Mouse (Mus musculus): ENCODE measurements around the gene Sash1. TPM values are rescaled to one million over a fixed set of nuclear protein-coding genes. Genes with fewer than 3 reads are reported as not detected.

Gene Sash1
- 5.7 TPM in 2 replicates for polyA plus RNA-seq (2015; fragmentation: Nextera tagmentation; extraction: Ambion mirVana)

DNA sequence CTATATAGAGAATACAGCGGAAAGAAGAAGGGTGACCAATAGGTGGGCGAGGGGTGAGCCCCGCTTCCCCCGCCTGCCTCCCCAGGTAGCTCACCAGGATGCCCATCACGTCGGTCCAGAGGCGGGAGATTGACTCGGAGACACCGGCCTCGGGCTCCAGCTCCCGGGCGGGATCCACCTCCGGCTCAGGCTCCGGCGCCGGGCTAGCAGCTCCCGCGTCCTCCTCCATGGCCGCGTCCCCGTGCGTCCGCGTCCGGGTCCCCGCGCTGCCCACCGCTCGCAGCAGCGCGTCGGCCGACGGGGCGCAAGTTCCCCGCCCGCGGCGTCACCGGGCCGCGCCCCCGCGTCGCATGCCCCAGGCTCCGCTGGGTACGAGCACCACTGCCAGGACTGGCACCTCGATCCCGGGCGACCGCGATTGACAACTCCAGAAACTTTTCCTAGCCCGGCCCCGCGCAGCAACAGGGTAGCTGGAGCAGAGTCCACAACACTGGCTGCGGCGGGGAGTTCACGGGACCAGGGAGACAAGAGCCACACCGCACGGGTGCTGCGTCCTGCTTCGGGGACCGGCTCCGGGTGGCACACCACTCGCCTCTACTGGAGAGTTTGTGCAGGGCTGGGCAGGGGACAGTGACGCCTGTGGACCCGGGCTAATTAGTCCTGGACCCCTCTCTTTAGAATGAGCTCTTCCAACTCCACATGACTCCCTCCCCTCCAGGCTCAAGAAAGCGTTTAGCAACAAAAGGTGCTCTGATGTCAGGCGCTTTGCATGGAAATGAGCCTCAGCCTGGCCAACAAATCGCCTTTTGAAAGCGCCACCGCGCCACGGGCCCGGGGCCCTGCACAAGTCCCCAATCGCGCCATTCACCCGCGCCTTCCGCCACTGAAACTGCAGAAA is at the start of gene Sash1:
TSS of gene Sash1 (minus strand) at position 441 of the 898 bp plus-strand sequence.
- Histone ChIP-seq H3K27ac (peak within 1 kb of the TSS; percentile 98), H3K36me3 (no peaks in the 10 kb centered on the region), H3K4me2 (replicated peaks) (peak within 1 kb of the TSS; percentile 88), H3K9me3 (no peaks in the 10 kb centered on the region), H3K9ac (peak within 1 kb of the TSS; percentile 81), H3K27me3 (replicated peaks) (no peaks in the 10 kb centered on the region), H3K4me1 (replicated peaks) (peaks cover 3% of the 10 kb centered on the region; the same call in 1 of the 2 replicates), H3K4me3 (replicated peaks) (peak within 1 kb of the TSS; percentile 84)
- peak; percentile 92 for ATAC-seq
- WGBS: under 1% methylated on average over 79 of the region's 80 CpGs

- no peak overlapping the region for H3K27ac ChIP-seq
Measured at GRCm38 (mm10) chr10:8935601-8936000, 49.7 kb upstream of the Sash1 start.

GRCm38 (mm10) chr10:8933451-8934372 is 47.8 kb upstream of the Sash1 start:
- Histone ChIP-seq H3K27ac (0 out of 2 replicates have a peak overlapping the region, but pooled peaks have one; percentile 32), H3K4me3 (replicated peaks) (no peak overlapping the region)

More at GRCm38 (mm10) chr10:8935601-8936000, 49.7 kb upstream of the Sash1 start:
- Histone ChIP-seq H3K4me3 (replicated peaks) (no peak overlapping the region), H3K36me3 (no peaks in the 10 kb centered on the region), H3K4me2 (replicated peaks) (no peak overlapping the region), H3K9me3 (no peaks in the 10 kb centered on the region), H3K4me1 (replicated peaks) (peaks cover 20% of the 10 kb centered on the region), H3K27me3 (replicated peaks) (no peaks in the 10 kb centered on the region), H3K9ac (no peak overlapping the region)
- peak; percentile 10; the same call in 1 of the 2 replicates for ATAC-seq
- WGBS: 32% methylated on average over 4 of the region's 4 CpGs

DNA sequence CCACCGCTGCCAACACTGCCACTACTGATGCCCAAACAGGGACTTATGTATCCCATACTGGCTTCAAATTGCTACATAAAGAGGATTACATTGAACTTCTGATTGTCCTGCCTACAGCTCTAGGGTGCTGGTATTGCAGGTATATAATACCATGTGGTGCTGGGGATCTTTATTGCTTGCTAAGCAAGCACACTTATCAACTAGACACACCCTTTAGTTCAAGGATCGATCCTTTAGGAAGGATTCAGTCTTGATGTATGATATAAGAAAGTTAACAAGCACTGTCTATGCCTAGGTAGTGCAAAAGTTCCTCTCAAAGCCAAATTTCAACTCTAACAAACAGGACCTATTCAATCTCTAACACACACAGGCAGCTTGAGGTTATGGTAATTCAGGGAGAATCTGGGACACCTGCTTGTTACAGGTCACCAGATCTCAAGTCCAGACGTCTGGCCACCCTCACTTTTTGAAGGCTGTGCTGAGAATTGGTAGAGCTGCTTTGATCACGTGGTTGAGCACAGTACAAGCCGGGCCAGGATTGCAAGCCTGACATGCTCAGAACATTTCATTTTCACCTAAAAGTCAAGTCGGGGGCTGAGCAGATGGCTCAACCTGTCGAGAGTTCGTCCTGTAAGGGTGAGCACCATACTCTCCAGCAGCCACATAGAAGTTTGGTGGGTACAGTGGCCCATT is 45.8 kb upstream of the Sash1 start:
- Histone ChIP-seq H3K9ac (no peak overlapping the region), H3K27me3 (replicated peaks) (no peaks in the 10 kb centered on the region), H3K4me2 (replicated peaks) (no peak overlapping the region; the same call in 1 of the 2 replicates), H3K36me3 (no peaks in the 10 kb centered on the region), H3K9me3 (no peaks in the 10 kb centered on the region), H3K27ac (peak overlapping the region; percentile 62), H3K4me3 (replicated peaks) (no peak overlapping the region), H3K4me1 (replicated peaks) (peaks cover 20% of the 10 kb centered on the region)
- ATAC-seq: peak; percentile 84
- WGBS: 65% methylated on average over 8 of the region's 8 CpGs

More at GRCm38 (mm10) chr10:8933451-8934372, 47.8 kb upstream of the Sash1 start:
- Histone ChIP-seq H3K27me3 (replicated peaks) (no peaks in the 10 kb centered on the region), H3K4me1 (replicated peaks) (peaks cover 20% of the 10 kb centered on the region), H3K9ac (no peak overlapping the region), H3K9me3 (no peaks in the 10 kb centered on the region), H3K36me3 (no peaks in the 10 kb centered on the region), H3K4me2 (replicated peaks) (no peak overlapping the region)
- WGBS: 78% methylated on average over 10 of the region's 10 CpGs
- peak; percentile 23 for ATAC-seq

DNA sequence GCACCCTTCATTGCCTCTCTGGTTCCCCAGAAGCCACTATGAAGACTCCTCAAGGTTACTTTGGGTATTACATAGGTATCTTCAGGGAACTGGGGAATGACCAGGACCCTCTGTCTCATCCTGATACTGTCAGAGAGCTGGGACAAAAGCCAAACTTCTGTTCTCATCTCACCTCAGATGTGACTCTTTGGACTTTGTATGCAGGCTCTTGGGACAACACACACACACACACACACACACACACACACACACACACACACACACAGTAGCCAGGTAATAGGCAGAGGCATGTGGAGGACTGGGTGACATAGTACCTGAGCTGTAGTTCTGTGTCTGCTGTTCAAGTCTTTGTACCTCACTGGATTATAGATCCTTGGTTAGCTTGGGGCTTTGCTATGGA is 44.8 kb upstream of the Sash1 start:
- no peak for ATAC-seq
- Histone ChIP-seq H3K27me3 (replicated peaks) (no peaks in the 10 kb centered on the region), H3K4me1 (replicated peaks) (peaks cover 18% of the 10 kb centered on the region), H3K36me3 (no peaks in the 10 kb centered on the region), H3K4me2 (replicated peaks) (no peak overlapping the region), H3K4me3 (replicated peaks) (no peak overlapping the region), H3K27ac (no peak overlapping the region), H3K9me3 (no peaks in the 10 kb centered on the region), H3K9ac (no peak overlapping the region)

GRCm38 (mm10) chr10:8928775-8929647 is 43.1 kb upstream of the Sash1 start:
- whole genome bisulfite sequencing: 62% methylated on average over 10 of the region's 10 CpGs
- no peaks in the 10 kb centered on the region for H3K36me3 ChIP-seq
- ATAC-seq: no peak
- H3K4me1 ChIP-seq (replicated peaks): peaks cover 9% of the 10 kb centered on the region; the same call in 1 of the 2 replicates
- no peak overlapping the region for H3K4me2 ChIP-seq (replicated peaks)
- no peak overlapping the region for H3K4me3 ChIP-seq (replicated peaks)
- H3K27me3 ChIP-seq (replicated peaks): no peaks in the 10 kb centered on the region
- H3K9me3 ChIP-seq: no peaks in the 10 kb centered on the region
- no peak overlapping the region for H3K27ac ChIP-seq
- H3K9ac ChIP-seq: no peak overlapping the region

DNA sequence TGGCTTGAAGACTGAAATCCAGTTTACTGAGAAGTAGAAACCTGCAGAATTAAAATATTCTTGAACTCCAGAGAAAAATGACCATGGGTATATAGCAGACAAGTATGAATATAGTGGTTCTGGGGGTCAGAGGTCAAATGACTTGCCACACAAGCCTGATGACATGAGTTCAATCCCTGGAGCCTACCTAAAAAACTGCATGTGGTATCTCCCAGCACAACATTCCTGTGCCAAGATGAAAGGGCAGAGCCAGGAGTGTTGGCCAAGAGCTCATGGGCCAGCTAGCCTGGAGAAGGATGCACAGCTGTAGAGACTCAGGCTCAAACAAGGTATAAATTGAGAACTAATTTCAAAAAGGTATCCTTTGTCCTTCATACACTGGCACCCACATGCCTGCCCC is 42.4 kb upstream of the Sash1 start:
- Histone ChIP-seq H3K36me3 (no peaks in the 10 kb centered on the region), H3K4me1 (replicated peaks) (0 out of 2 replicates have a peak, but pooled peaks cover 4% of the 10 kb centered on the region), H3K27ac (no peak overlapping the region), H3K27me3 (replicated peaks) (no peaks in the 10 kb centered on the region), H3K4me3 (replicated peaks) (no peak overlapping the region), H3K9me3 (no peaks in the 10 kb centered on the region), H3K9ac (no peak overlapping the region), H3K4me2 (replicated peaks) (no peak overlapping the region)
- no peak for ATAC-seq

DNA sequence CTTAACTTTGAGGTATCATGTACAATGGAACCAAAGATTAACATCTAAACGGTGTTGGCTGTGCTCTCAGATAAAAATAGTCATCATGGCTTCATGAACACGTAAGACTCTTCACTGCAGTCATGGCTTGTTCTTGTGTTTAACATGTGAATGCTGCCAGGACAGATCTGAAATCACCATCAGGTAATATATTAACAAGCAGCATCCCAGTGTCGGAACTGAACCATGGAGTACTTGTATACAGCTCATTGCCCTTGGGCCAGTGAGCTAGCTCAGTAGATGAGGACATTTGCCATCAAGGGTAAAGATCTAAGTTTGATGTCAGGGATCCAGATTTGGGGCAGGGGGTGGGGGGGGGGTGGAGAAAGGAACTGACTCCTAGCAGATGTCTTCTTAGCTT is 41.0 kb upstream of the Sash1 start:
- 88% methylated on average over 3 of the region's 3 CpGs for WGBS
- Histone ChIP-seq H3K9ac (no peak overlapping the region), H3K27me3 (replicated peaks) (no peaks in the 10 kb centered on the region), H3K36me3 (no peaks in the 10 kb centered on the region), H3K4me1 (replicated peaks) (0 out of 2 replicates have a peak, but pooled peaks cover under 1% of the 10 kb centered on the region), H3K27ac (no peak overlapping the region), H3K4me2 (replicated peaks) (no peak overlapping the region), H3K4me3 (replicated peaks) (no peak overlapping the region), H3K9me3 (no peaks in the 10 kb centered on the region)
- no peak for ATAC-seq

- H3K36me3 ChIP-seq: no peaks in the 10 kb centered on the region
- ATAC-seq: no peak
- H3K27me3 ChIP-seq (replicated peaks): no peaks in the 10 kb centered on the region
- no peak overlapping the region for H3K4me2 ChIP-seq (replicated peaks)
- 82% methylated on average over 3 of the region's 3 CpGs for WGBS
- H3K4me1 ChIP-seq (replicated peaks): no peaks in the 10 kb centered on the region
- H3K9me3 ChIP-seq: no peaks in the 10 kb centered on the region
- H3K27ac ChIP-seq: no peak overlapping the region
- no peak overlapping the region for H3K4me3 ChIP-seq (replicated peaks)
- H3K9ac ChIP-seq: no peak overlapping the region
Measured at GRCm38 (mm10) chr10:8926295-8926694, 40.4 kb upstream of the Sash1 start.

- no peak for ATAC-seq
- no peak overlapping the region for H3K27ac ChIP-seq
- H3K4me2 ChIP-seq (replicated peaks): no peak overlapping the region
- no peaks in the 10 kb centered on the region for H3K4me1 ChIP-seq (replicated peaks)
- no peaks in the 10 kb centered on the region for H3K36me3 ChIP-seq
- no peaks in the 10 kb centered on the region for H3K27me3 ChIP-seq (replicated peaks)
- no peak overlapping the region for H3K9ac ChIP-seq
- no peaks in the 10 kb centered on the region for H3K9me3 ChIP-seq
- H3K4me3 ChIP-seq (replicated peaks): no peak overlapping the region
- 38% methylated on average over 5 of the region's 5 CpGs for WGBS
Measured at GRCm38 (mm10) chr10:8925299-8925698, 39.4 kb upstream of the Sash1 start.

DNA sequence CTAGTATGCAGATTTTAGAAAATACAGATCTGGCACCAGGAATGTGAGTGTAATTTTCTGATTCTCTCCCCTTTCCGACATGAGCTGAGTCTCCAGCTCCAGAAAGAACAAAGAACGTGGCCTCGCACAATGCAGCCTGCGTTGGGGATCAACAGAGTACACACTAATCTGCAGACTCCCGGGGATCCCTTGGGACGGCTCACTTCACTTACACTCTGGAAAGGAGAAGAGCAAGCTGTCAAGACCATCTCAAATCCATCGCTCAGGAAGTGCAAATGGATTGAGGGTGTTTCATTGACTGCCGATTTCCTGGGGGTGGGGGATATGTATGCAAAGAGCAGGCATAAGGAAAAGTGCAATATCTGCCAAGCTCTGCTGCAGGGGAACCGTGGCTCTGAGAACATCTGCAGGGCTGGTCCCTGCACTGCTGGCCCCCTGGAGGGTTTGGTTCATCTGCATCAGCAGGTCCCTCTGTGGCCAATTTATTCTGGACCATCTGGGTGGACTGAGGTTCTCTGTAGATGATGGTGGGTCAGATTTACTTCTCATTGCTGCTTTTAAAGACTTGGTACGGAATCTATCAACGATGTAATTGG is 35.3 kb upstream of the Sash1 start:
- Histone ChIP-seq H3K4me2 (replicated peaks) (no peak overlapping the region), H3K9ac (no peak overlapping the region), H3K4me3 (replicated peaks) (no peak overlapping the region), H3K4me1 (replicated peaks) (no peaks in the 10 kb centered on the region), H3K9me3 (no peaks in the 10 kb centered on the region), H3K36me3 (no peaks in the 10 kb centered on the region), H3K27me3 (replicated peaks) (no peaks in the 10 kb centered on the region), H3K27ac (no peak overlapping the region)
- no peak for ATAC-seq
- WGBS: 82% methylated on average over 11 of the region's 11 CpGs

All from intestine, embryonic 15.5 days (tissue).